Mouse (Mus musculus) right cerebral cortex, postnatal 10 days (tissue): ENCODE results near the gene Tspan3.

Source experiments
- DNase-seq, 2 experiments: peaks; one replicate each; pipeline ENCODE4 v3.0.0; 2021; ENCODE audit warnings: low spot score in 2 of 2

The Tspan3 gene

DNA sequence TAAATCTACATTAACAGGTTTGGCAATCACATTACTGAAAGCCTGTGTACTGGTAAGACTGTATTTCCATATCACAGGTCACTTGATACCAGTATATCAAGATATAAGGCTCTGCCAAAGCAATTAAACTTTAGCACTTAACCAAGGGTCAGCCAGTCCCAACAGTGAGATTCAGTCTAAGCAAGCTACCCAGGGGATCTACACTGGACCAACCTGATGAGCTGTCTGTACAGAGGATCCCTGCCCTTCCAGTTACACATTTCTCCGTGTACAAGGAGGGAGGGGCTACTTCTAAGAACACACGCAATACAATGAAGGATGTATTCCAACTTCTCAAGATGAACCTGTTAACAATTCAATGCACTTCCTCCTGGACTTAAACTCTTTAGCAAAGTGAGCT lies 7.2 kb downstream of the Tspan3 start:
- no peak for DNase-seq

DNA sequence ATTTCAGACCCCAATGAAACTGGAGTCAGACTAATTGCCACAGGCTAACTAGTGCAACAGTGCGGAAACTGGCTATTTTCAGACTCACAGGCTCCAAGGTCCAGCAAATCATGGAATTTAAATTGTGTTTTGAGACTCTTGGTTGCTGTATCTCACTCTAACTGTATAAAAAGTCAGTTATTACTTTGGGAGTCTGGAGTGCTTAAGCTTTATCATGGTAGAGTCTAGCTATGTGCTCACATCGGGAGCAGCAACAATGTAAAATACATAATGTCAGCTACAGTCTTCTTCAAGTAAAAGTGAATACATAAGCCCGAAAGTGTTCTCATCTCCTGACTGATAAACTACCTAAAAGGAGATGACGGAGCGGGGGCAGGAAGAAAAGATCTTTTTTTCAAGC lies 10.7 kb downstream of the Tspan3 start:
- no peak for DNase-seq

DNA sequence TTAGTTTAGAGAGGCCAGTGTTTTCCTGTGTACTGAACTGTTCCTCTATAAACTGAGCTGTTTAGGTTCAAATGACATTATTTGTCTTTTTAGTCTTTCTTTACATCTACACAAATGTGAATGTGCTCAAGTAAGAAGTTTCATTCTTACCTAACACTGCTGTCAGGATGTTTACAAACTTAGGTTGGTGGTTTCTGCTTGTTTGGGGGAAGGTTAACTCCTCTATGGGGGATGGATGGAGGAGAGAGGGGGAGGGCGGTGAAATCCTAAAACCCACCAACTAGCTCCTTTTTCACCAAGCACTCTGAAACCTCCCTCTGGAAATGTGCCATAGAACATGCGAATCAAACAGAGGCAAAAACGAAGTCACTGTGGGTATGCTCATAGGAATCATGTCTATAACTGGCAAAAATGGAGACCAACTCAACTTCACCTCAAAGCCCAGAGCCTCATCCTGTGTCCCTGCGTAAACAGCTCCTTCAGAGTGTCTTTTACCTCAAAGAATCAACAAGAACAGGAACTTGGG lies 12.7 kb downstream of the Tspan3 start:
- DNase-seq, result no peak

DNA sequence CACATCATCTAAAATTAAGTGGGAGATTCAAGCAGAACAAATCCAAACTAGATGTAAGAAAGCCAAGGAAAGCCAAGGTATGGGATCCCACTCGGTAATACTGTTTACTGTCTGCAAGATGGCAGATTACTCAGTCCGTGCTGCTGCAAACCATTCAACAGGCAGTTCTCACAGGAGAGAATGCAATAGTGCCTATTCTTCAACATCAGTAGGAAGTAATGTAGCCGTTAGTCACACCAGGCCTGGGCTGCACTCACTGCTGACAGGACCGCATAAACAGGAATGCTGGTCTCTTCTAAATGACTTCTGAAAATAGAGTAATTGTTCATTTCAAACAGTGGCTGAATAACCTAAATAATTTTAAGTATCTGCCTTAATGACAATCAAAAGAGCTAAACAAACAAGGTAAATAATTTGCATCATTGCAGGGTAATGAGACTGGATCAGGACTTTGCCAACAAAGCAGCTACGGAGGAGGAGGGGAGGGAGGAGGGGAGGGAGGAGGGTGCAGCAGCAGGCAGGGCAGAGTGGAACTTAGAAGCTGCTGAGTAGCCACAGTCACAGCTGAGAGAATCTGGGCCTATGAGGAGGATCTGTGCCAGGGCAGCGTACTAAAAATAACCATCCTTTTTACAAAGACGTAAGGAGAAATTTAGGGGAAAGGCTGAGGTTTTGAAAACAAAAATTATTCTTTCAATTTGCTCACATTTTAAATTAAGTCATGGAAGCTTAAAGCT lies 13.4 kb downstream of the Tspan3 start:
- DNase-seq, result peak in 1 of 2 experiments; percentile 57

DNA sequence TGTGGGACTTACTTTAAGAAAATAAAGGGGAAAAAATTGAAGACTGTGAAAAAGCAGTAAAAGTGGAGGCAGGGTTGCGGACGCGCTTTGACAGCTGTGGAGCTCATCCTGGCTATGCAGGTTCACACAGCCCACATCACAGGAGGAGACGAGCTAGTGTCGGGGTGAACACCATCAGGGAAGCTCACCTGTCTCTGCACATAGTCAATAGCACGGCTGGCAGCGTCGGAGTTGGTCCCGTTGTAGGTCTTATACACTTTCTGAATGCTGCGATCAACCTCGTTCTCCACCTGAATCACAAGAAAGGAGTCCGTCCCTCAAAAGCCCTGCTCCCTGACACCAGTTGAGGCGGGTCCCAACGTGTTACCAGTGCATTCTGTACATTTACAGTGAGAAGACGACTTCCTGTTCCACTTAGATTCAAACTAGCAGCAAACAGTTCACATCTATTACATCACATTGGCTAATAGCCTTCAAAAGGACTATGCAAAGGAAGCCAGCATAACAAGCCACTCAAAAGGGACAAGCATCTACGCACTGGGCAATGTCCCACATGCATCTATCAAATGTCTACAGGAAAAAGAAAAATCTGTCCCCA lies 18.9 kb downstream of the Tspan3 start:
- DNase-seq, result no peak

DNA sequence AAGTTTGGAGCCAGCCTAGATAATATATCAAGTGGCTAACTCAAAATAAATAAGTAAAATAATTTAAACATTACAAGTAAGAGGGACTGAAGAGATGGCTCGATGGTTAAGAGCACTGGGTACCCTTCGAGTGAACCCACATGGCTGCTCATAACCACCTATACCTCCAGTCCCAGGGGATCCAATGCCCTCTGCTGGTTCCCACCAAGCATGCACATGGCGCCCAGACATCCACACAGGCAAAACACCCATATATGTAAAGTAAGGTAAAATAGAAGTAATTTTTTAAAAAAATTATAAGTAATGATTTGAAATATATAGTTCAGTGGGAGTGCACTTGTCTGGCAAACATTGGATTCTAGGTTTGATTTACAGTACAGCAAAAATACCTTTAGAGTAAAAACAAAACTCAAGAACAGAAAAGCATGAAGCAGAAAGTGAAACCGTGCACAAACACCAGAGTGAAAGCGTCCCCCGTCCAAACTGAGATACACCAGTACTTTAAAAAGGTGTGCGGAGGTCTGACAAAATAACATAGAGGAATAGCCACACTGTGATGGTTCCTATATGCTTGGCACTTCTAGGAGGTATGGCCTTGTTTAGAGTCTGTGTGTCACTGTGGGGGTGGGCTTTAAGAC lies 20.8 kb downstream of the Tspan3 start:
- DNase-seq, result no peak

DNA sequence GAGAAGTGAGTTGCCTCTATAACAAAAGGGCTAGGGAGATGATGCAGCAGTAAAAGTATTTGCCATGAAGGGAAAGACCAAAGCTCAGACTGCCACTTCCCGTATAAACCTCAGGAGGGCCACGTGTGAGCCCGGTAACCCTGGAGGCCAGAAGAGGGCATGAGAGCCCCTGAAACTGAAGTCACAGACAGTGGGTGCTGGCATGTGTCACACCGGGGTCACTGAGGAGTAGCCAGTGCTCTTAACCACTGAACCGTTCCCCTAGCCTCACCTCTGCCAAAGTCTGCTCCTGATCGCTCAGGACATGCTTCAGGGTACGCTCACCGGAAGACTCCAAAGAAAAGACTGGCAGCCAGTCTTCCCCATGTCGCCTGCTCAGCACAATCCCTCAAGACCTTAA lies 23.5 kb downstream of the Tspan3 start:
- DNase-seq, result peak in 1 of 2 experiments; percentile 23

DNA sequence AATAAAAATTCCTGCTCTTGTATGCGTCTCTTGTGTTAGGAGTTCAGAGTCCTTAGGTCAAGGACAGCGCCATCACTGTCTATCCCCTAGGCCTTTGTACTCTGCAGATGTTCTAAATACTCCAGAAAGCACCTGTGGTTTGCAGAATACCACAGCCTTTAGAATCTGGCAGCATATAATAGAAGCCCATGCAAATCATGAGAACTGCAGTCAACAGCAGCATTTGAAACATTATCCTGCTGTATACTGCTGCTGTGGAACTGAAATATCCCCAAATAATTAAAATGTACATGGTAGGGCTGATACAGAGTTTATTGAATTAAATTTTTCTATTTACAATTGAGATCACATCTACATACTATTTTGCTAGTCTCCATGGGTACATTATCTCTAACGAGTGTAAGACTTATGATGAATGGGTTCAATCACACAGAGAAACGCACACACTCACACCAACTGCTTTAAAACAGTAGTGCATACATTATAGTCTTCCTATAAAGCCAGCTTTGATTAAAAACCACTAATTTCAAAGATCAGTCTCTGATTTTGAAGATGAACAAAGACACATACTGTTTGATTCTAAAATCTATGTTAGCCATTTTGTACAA lies 29.6 kb downstream of the Tspan3 start:
- no peak for DNase-seq

DNA sequence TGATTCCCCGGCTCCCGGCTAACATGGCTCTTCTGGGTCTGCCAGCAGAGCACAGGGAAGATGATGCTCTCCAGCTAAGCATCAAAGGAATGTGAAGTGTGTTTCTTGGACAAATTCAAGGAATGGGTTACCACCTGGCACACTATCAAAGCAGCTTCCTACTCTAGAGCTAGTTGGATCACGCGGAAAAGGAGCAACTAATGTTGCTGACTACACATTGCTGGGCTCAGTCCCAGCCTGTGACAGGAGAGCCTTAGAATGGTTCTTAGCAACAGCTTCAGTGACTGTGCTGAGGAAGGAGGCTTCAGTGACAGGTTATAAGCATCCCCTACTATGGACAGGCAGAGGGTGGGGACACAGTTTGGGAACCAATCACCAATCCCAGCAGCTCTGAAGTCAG lies 30.7 kb downstream of the Tspan3 start:
- DNase-seq, result no peak

DNA sequence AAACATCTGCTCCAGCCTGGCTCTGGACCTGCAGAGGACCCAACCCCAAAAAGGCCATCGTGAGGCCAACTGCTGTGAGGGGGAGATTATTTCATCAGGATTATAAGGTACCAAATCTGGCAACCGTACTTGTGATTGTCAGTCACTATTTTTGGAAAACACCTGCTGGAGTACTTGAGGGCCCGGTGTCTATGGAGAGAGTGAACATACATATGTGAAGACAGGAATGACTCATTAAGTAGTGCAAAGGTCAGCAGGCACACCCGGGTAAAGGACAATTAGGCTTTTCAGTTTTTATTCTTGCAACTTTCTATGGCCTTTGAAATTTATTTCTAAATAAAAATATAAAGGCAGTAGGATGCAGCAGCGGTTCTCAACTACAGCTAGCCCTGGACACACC lies 31.3 kb downstream of the Tspan3 start:
- no peak for DNase-seq

DNA sequence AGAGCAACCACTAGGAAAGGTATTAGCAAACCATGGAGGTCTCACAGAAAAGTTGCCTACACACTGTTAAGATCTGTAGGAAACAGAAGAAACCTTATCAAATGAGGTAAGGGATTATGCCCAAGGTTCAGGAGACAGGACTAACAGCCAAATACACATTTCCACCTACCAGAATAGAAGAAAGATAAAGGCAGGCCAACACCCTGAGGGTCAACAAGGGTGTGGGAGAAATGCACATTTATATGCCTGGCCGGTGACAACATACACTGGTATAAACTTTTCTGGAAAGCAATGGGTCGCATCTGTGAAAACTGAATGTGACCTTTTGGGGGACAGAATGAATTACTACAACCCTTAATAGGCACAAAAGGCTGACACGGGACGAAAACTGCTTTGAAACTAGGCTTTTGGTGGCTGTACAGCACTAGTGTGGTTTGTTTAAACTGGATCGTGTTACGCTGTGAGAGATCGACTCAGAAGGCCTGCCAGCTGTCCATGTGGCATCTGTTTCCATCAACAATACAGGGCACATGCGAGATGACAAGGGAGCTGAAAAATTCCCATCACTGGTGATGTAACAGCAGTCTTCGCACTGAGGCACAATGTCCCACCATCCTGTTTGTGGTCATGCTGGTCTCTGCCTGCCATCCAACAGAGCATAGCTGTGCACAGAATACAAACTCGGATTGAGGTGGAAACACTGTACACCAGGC lies 33.3 kb downstream of the Tspan3 start:
- DNase-seq, result no peak

DNA sequence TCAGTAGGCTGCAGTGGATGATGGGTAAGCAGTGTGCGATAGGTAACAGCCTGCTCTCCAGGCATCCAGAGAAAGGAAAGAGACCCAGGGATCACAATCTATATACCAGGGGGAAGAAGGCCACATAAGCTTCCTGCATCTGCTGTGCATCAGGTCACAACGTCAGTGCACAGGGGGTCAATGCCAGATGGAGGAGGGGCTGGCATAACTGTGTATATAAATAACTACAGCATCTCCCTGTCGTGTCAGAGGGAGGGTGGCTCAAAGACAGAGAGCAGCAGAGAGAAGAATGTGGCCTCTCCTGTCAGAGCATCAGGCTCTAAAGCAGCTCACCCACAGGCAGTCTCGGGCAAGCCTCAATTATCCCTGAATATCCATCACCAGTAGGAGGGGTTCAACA lies 34.7 kb downstream of the Tspan3 start:
- no peak for DNase-seq

DNA sequence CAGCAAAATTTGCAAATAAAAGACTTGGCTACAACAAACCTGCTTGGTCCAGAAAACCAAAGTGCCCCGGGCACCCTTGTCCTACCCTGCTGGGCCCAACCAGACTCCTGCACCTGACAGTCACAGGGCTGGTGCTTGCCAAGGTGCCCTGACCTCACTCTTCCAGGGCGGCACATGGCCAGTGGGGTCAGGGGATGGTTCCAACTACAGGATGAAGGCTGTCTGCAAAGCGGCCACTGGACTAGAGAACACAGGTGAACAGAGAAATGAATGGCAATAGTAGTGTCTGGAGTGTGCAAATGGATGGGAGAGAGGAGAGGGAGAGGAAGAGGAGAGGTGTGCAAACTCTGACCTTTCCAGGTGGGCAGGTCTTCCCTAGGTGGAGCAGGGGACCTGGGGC lies 35.3 kb downstream of the Tspan3 start:
- no peak for DNase-seq

DNA sequence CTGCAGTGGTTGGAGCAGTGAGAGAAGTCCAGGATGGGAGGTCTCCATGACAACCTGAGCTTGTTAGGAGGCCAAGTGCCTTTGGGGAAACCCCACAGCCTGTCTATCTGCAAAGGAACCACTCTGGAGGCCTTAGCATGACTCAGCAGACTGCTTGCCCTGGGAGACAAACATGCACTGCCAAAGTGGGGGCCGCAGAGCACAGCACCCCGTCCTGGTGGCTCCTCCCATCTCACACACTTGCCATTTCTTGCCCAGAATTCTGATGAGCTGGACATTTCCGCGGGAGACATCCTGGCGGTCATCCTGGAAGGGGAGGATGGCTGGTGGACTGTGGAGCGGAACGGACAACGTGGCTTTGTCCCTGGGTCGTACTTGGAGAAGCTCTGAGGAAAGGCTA lies 36.9 kb downstream of the Tspan3 start:
- peak; percentile 62 to 72 for DNase-seq

DNA sequence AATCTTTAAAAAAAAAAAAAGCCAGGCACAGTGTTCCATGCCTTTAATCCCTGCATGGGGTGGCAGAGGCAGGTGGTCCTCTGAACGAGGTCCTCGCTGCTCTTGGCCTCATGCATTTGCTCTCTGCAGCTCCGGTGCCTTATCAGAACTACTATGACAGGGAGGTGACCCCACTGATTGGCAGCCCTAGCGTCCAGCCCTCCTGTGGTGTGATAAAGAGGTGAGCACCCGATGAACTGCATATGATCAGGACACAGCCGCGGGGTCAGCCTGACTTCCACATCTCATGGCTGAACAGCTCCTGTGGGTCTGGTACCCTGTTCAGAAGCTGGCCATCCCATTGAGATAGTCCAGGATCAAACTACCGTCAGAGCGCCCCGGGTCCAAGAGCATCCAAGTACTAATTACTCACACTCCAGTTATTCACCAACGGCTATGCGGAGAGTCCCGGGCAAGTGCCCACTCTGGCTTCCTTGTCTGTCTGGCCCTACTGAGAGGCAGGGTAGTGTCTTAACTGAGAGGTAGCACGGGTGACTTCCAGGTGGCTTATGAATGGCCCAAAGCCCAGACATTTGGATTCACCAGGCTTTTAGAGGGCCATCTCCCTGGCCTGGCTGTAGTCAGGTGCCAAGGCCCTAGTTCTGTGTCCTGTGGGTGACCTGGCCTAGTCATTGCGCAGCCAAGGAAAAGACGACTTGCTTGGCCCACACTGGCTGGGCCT lies 38.7 kb downstream of the Tspan3 start:
- no peak for DNase-seq

DNA sequence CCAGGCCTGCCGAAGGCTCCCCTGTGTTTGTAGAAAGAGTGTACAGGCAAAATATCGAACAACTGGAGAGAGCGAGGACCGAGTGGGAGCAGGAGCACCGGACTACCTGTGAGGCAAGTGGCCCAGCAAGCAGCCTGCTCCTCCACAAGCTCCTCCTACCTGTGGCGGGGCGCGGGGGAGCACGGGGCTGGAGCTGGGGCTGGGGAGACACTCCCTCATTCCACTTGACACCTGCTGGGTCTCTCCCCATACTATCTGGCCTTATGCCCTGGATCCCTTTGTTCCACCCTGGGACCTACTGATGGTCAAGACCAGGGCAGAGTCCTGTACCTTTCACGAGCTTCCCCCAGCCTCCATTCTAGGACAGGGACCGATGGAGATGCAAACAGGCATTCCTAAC lies 40.7 kb downstream of the Tspan3 start:
- no peak for DNase-seq

DNA sequence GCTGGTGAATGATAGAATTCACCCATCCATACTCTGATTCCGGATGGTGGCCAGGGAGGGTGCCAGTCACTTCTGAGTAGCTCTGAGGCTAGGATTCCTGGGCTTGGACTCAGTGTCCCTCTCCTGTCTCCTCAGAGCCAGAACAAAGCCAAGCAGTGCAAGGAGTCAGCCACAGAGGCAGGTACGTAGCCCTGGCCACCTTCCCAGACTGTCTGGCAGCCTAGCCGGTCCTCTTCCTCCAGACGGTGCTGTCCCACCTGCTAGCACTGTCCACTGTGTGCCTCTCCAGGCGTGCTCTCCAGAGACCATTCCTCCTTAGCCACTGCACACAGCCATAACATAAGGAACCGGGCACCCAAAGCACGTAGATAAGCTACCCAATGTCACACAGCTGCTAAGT lies 41.7 kb downstream of the Tspan3 start:
- no peak for DNase-seq

DNA sequence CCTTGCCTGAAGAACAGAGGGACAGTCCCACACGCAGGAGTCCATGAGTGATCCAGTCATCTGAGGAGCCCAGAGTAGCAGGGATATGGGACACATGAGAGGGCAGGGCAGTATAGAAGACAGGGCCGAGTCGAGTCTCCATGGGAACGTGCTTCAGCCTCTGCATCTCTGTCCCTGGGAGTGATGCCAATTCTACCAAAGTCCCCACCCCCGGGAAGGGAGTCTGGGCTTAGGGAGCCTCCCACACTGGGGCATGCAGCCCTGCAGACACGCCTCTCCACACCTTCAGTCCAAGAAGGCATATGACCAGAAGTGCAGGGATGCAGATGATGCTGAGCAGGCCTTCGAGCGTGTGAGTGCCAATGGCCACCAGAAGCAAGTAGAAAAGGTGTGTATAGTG lies 42.3 kb downstream of the Tspan3 start:
- DNase-seq, result no peak

DNA sequence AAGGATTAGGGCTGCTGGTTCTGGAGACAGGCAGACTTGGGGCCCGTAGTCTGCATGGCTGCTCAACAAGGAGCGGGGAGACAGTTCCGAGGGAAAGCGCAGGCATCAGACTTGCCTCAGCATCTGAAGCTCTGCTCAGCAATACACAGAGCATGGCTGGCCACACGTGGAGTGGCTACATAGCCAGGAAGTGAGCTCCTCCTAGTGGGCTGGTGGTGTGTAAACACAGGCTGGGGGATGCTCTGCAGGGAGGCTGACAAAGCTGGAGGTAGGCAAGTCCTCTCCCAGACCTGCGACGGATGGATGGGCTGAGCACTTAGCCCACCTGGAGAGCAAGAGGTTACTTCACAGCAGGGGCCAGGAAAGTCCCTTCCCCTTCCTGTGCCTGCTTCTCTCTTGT lies 44.2 kb downstream of the Tspan3 start:
- DNase-seq, result peak; percentile 82 to 84

DNA sequence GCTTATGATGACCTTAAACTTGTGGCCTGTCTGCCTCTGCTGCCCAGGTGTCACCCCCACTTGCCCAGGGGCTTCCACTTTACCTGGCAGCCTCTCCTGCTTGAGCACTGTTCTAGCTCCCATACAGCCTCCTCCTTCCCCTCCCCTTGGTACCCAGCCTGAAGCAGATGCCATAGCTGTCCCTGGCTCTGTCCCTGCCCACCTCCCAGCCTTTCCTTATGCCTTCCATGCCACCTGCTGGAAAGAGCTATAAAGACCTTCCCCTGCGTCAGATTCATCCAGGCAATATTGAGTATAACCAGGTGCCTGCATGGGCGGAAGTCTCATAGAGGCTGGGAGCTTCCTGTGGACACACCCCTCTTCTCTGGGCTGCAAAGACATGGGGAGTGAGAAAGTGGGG lies 45.6 kb downstream of the Tspan3 start:
- no peak for DNase-seq

DNA sequence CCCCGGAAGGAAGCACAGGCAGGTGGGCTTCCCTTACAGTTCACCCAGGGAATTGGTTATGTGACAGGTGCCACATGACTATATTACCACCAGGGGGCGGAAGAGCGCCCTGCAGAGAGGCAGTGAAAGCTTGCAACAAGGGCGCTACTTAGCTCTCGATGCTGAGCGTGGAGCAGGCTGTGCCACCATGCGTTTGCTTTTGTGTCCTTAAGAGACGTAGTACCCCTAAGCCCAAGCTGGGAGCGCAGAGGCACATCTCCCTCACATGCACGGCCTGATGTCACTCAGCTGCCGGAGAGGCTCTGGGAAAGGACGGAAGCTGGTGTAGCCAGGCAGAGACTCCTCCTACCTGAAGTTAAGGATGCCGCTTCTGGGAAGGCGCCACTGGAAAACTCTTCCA lies 46.7 kb downstream of the Tspan3 start:
- peak; percentile 84 to 86 for DNase-seq
